Mouse (Mus musculus) CD4-positive, CD25-positive, alpha-beta regulatory T cell, adult 4 months (primary cell): ENCODE measurements around the gene Thada. TPM values are rescaled to one million over a fixed set of nuclear protein-coding genes. Genes with fewer than 3 reads are reported as not detected.

Source experiments
- ATAC-seq: one replicate; pipeline ENCODE4 v1.8.0; 2017
- polyA plus RNA-seq, 2 experiments: library from polyadenylated mRNA; unstranded; fragments of 100-300 nt; shearing (Covaris generic); gene quantifications; one replicate each; pipeline ENCODE4 v1.2.1; 2017

Thada gene
- polyA plus RNA-seq = 100 to 1,000 TPM in 1 of 2 experiments, 10 to 100 TPM in 1; 83.1 to 129 TPM

DNA sequence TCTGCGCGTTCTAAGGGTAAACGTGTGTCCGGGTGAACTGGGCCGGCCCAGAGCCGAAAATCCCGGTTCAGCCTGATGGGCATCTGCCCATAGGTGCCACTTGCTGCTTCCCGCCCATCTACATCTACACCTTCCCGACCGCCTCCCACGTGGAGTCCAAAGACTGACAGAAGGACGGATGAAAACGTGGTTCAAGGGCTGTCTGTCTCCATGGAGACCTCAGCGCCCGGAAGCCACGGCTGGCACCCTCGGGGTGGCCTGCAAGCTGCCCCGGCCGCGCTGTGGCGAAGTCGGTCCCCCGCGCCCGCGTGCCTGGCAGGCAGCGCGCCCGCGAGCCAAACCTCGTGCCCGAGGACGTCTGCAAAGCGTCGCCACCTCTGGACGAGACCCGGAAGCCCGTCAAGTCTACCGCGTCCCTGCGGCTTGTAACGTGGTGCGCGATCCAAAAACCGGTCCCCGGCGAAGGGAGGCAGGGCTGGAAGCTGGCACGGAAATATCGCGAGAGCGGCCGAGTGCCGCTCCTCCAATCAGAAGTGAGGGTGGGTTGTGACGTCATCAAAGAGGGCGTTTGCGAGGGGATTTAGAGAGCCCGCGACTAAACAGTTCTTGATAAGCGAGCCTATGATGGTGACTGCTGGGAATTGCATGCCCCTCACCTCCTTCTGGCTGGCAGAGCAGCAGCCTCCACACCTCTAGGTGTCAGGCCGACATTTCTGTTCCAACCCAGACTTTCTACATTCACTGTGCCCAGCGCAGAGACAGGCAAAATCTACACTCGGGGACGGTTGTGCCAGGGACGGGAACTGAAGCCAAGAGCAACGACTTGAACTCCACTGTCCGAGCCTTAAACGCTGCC, at the start of gene Thada:
TSS of gene Thada (minus strand) at position 453 of the 856 bp plus-strand sequence.
- peak; percentile 98 for ATAC-seq

DNA sequence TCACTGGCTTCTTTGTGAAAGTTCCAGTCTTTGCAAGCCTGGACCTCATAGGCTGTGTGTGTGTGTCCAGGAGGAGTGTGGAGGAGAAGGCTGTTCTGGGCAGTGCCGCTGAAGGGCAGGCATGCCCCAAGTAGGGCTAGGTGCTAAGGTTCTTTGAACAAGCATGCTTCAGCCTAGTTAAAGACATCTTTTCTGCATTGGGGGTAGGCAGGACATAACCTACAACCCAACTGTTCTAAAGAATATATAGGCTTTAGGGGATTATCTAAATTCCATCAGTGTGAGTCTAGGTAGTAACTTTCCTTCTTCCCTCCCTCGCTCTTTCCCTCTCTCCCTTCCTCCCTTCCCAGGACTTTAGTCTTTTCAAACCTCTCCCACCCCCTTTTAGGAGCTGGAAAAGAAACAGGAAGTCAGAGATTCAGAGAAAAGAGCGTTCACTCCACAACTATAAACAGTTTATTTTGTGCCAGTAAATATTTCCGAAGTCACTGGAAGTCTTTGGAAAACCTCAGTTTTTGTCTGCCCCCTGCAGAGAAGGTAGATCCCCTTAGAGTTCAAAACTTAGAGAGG, 46.6 kb upstream of the Thada start:
- no peak for ATAC-seq

DNA sequence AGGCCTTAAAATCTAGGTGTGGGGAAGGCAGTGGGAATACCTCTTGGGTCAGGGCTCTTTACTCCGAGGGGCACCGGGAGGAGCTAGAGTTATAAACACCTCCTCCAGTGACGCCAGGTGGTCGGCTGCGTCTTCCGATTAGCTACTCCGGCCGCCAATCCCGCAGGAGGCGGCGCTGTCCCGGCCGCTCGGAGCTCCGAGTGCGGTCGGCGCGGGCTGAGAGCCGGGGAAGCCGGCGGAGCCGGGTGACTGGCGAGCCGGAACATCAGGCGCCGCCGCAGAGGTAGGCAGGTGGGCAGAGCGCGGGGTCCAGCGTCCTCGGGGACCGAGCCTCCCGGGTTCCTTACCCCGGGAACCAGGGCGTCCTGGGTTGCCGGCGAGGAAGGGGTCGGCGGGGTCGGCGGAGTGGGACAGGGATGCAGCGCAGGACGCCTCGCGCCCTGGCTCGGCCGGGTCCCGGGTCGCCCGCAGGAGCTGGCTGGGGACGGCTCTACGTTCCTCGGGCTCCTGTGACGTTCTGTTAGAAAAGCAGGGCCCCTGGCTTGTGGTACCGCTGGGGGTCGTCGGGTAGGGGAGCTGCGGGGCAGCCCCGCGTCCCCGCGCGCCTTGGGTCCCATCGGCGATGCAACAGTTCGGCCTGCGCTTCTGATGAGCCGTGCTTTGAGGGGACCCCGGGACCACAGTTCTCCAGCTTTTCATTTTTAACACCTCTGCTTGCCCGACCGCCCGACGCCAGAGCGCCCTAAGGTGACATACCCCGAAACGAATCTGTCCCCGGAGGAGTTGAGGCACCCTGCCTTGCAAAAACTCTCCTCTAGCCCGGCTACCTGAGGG, 45.9 kb upstream of the Thada start, which contains the start of gene Plekhh2:
TSS of gene Plekhh2 (plus strand) at position 214 of the 834 bp plus-strand sequence.
- no peak for ATAC-seq

GRCm38 (mm10) chr17:84510961-84511639, 45.1 kb upstream of the Thada start:
- ATAC-seq = no peak

GRCm38 (mm10) chr17:84510355-84510754, 44.4 kb upstream of the Thada start:
- ATAC-seq = no peak

- ATAC-seq = no peak
Measured at GRCm38 (mm10) chr17:84509176-84509575, 43.2 kb upstream of the Thada start.

DNA sequence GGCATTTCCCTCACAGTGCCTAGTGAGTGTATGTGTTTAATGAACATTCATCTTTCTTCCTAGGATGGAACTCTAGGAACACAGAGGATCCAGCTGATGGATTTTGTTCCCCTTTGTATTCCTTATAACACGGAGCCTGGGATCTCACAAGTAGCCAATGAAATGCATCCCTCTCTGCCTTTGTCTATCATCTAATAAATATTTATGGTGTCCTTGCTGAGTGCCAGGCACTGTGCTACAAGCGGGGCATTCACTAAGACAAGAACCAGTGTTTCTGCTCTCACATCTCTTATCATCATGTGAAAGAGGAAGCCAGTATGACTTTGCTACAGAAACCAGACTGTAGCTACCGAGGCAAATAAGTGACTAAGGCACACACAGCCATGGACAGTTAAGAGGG, 42.7 kb upstream of the Thada start:
- no peak for ATAC-seq

- no peak for ATAC-seq
Measured at GRCm38 (mm10) chr17:84505922-84506321, 39.9 kb upstream of the Thada start.

GRCm38 (mm10) chr17:84502341-84502740, 36.3 kb upstream of the Thada start:
- ATAC-seq = no peak

- ATAC-seq = no peak
Measured at GRCm38 (mm10) chr17:84498639-84499038, 32.6 kb upstream of the Thada start.

DNA sequence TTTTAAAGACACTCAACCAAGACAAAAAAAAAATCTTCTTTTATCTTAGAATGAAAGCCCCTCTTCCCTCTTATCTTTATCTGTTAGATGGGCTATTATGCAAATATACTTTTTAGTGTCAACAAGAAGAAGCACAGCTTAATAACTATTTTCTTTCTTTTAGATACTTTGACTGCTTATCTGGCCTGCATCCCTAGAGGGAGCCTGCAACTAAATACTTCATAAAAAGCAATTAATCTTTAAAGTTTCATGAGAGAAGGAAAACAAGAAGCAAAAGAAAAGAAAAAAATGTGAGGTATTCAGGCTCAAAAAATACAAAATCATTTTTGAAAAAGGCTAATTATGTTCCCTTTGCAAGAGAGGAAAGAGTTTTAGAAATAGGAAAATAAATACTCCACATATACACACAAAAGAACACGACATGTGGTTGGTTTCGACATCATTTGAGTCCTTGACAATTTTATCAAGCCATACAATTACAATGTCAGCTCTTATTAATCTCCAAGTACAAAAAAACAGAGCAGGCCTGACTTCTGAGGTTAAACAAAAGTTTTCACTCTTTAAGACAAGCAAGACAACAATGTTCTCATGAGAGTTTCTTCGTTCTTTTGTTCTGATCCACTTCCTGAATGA, 32.1 kb upstream of the Thada start:
- ATAC-seq = no peak

GRCm38 (mm10) chr17:84497559-84497958, 31.6 kb upstream of the Thada start:
- ATAC-seq = no peak

DNA sequence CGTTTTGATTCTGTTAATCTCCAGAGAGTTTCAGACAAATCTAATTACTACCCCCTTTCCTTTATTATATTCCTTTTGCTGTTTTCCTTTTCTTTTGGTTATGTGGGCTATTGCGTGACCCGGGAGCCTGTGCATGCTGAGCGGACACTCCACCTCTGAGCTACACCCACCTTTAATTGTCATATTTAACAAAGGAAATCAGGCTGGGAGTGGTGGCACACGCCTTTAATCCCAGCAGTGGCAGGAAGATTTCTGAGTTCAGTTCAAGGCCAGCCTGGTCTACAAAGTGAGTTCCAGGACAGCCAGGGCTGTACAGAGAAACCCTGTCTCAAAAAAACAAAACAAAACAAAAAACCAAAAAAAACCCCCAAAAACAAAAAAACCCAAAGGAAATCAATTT, 31.0 kb upstream of the Thada start:
- no peak for ATAC-seq

DNA sequence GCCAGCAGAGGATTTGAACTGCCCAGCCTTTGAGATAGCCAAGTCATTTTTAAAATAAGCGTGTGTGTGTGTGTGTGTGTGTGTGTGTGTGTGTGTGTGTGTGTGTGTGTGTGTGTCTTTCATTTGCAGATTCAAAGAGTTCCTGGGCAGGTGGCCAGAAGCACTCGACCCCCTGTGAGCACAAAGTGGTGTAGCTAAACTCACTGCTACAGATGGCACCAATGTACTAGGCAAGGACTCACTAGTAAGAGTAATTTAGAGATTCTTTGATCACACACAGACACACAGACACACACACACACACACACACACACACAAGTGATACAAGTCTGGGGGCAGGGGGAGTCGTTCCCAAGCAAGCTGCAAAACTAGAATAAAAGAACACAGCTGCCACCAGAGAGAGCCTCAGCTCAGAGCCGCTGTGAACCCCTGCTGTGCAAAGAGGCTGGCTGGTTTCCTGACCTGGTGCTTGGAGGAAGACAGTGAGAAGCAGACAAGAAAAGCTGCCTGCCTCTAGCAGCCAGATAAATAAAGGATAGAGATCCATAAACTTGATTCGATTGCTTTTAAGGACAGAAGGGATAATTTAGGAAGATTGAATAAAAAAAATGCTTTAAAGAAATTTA, 26.4 kb upstream of the Thada start:
- no peak for ATAC-seq

GRCm38 (mm10) chr17:84487415-84487814, 21.4 kb upstream of the Thada start:
- ATAC-seq = no peak

GRCm38 (mm10) chr17:84483673-84484320, 17.8 kb upstream of the Thada start:
- ATAC-seq = no peak

DNA sequence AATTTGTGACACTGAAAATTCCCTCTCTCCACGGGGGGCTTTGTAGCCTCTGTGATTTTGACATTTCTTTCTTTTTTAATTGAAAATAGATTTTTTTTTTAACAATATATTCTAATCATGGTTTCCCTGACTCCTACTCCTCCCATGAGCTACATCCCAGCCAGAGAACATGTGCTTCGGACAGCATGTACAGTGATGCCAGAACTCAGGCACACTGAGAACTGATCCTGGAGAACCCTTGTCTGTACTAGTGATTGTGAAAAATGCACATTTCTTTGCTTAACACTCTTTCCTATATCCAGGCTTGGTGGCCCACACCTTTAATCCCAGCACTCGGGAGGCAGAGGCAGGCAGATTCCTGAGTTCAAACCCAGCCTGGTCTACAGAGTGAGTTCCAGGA, 16.8 kb upstream of the Thada start:
- ATAC-seq = no peak

- ATAC-seq = peak; percentile 45
Measured at GRCm38 (mm10) chr17:84480464-84481355, 14.7 kb upstream of the Thada start.

- no peak for ATAC-seq
Measured at GRCm38 (mm10) chr17:84478276-84478675, 12.3 kb upstream of the Thada start.

DNA sequence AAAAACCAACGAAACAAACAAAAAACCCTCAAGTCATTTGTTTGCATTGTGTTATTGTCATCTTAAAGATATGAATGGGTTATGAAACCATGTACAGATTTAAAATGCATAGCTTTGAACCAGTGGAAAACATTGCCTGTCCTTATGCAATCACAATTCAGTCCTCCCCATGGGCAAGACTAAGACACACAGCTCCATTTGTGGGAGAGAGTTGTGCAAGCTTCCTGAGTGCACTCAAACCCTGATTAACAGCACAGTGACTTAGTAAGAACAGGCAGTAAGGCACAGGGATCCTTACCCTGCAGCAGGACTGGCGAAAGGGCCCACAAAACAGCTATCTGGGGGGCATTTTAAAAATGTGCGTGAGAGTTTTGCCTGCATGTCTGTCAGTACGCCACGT, 11.2 kb upstream of the Thada start:
- ATAC-seq = no peak
